Mouse (Mus musculus): ENCODE data around the gene Foxg1.
A peak's percentile ranks its signal among the peaks of the same experiment; 100 is the strongest.

Foxg1 gene

DNA sequence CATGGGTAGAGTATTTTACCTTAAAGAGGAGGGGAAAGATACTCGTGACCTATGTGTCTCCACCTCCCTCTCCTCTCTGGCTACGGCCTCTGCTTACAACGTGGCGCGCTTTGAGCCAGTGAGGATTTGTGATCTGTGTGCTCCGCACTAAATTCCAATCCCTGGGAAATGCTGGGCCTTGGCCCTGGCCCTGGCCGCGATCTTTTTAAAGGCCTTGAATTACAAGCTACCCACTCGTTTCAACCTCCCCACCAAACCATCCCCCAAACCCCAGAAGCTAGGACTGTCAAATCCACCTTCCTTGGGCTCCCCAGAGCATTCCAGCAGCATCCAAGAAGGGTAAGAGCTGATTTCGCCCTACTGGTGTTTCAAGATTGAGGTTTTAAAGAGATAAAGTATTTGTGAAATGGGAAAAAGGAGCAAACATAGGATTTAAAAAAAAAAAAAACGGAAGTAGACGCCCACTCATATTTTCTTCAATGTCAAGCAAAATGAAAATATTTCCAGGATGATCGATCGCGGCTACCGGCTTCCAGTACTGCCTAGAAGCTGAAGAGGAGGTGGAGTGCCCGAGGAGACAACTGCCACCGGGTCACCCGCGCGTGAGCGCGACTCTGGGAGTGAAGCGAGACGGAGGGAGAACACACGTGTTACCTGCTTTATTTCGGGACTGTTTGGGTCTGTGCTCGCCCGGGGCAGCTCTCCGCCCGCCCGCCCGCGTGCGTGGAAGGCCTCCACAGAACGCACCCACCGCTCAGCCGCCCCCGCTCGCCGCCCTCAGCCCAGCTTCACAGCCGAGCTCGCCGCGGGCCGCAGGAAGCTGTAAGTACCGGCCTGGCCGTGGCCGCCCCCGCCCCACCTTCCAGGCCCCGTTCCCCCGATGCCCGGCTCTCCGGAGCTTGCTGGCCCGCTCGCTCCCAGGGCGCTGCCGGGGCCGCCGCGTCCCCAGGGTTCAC lies at the start of gene Foxg1:
Gene Foxg1, plus strand, starts transcription at position 96 of the 956 bp plus-strand sequence.
- no peak for DNase-seq (ENCODE audit: low spot score)

DNA sequence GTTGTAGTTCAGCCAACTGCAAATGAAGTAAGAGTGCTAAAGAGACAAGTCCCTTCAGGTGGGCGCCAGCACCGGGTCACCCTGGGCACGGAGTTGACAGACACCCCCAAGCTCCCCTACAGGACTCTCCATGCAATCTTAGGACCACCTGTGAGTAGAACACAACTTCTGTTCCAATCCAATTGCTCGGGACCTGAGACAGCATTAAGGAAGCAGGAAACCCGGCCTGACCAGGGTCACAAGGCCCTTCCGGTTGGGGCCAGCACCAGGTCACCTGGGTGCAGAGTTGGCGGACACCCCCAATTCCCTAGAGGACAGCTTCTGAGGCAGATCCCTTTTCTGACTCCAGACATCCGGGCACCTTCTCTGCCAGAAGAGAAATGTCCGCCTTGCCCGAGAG lies 32.8 kb upstream of the Foxg1 start:
- DNase-seq (ENCODE audit: low spot score), result no peak

GRCm38 (mm10) chr12:49368931-49369330 lies 13.5 kb upstream of the Foxg1 start:
- DNase-seq (ENCODE audit: low spot score), result no peak

GRCm38 (mm10) chr12:49372170-49372569 lies 10.3 kb upstream of the Foxg1 start:
- no peak for DNase-seq (ENCODE audit: low spot score)

DNA sequence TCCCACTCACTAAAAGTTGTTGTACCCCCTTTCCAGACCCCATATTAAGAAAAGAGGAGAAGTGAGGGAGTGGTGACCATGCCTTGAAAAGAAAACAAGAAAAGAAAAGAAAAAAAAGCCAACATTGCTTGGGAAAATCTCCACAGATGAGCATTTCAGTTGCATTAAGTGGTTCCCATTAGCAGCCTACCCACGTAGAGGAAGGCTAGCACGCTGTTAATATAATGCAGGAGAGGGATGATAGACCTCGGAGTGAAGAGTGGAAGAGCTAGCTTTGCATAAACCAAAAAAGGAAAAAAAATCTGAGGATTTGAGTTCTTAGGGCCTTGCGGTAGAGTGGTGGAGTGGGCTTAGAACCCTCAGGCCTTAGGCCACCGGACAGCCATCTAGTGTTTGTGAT lies 9.3 kb upstream of the Foxg1 start:
- no peak for DNase-seq (ENCODE audit: low spot score)

- DNase-seq (ENCODE audit: low spot score), result no peak
Measured at GRCm38 (mm10) chr12:49373821-49374605, 8.4 kb upstream of the Foxg1 start.

GRCm38 (mm10) chr12:49374606-49374995 lies 7.9 kb upstream of the Foxg1 start:
- no peak for DNase-seq (ENCODE audit: low spot score)

GRCm38 (mm10) chr12:49375427-49376317 lies 6.8 kb upstream of the Foxg1 start:
- DNase-seq (ENCODE audit: low spot score), result no peak

DNA sequence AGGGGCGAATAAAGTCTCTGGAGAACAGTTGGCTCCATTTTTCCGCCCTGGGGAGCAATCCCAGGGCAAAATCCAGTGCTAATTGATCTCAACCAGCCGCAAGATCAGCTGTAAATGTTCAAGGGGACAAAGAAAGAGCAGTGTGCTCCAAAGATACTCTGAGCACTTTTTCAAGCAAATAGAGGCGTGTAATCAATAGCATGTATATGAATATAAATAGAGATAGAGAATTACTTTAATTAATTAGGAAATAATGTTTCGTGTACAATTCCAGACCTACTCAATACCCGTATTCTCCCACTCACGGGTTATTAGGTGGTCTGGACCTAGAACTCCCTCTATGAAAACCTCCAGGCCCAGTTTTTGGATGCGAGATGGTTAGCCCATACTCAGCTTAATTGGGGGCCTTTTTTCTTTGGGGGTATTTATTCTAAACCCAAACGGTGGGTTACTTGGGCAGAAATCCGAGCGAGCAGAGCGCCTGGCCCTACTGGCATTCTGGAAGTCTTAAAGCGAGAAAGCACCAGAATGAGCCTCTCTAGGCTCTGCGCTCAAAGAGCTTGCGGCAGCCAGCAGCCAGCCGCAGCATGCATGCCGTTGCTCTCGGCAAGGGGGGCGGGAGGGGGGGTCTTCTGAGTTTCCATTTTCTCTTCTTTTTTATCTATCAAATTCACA lies 6.0 kb upstream of the Foxg1 start:
- no peak for DNase-seq (ENCODE audit: low spot score)

DNA sequence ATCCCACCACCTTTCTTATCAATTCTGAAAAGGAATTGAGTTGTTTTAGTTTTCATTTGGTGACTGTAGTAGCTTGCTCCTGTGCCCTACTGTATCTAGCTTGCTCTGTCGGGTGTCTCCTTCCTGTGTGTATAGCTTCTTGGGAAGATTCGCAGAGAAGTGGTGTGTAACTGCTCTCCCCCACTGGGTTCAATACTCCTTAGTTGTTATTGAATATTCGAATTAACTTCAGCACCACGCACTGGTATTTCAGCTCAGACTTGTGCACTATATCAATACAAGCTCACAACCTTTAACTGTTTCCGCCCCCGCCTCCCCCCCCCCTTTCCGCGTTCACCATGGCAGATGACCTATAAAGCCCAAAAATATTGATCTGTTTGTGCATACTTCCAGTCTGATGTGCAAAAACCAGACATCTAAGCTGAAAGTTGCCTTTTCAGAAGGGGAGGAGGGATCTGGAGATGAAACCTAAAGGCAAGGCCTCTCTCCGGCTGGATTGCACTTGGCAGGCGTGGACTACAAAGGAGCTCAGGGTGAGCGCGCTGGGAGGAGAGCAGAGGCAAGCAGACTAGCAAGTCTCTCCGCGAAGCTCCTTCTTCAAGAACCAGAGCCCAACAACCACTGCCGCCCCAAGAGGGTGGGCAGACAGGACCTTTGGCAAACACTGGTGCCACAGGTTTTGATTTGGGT lies 5.0 kb upstream of the Foxg1 start:
- no peak for DNase-seq (ENCODE audit: low spot score)

GRCm38 (mm10) chr12:49378920-49379319 lies 3.5 kb upstream of the Foxg1 start:
- no peak for DNase-seq (ENCODE audit: low spot score)

DNA sequence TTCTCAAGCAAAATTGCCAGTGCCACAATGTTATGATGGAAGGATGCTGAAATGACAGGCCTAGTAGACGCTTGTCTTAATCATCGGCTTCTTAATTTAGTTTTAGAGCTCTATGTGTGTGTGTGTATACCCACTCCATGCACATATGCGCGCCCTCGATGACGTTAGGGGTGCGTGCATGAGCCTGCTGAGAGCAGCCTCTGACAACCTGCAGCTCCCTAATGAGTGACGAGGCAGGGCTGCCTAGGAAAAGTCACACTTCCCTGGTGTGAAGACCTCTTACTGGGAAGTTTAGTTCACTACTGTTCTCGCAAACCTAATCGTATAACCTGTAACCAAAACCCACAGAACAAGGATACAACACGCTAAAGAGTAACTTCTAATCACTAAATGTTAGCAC lies 3.0 kb upstream of the Foxg1 start:
- no peak for DNase-seq (ENCODE audit: low spot score)

- no peak for DNase-seq (ENCODE audit: low spot score)
Measured at GRCm38 (mm10) chr12:49380442-49380841, 2.0 kb upstream of the Foxg1 start.

- no peak for DNase-seq (ENCODE audit: low spot score)
Measured at GRCm38 (mm10) chr12:49381031-49381525, 1.4 kb upstream of the Foxg1 start.

- DNase-seq (ENCODE audit: low spot score), result no peak
Measured at GRCm38 (mm10) chr12:49381721-49382365, 617 bp upstream of the Foxg1 start.

DNA sequence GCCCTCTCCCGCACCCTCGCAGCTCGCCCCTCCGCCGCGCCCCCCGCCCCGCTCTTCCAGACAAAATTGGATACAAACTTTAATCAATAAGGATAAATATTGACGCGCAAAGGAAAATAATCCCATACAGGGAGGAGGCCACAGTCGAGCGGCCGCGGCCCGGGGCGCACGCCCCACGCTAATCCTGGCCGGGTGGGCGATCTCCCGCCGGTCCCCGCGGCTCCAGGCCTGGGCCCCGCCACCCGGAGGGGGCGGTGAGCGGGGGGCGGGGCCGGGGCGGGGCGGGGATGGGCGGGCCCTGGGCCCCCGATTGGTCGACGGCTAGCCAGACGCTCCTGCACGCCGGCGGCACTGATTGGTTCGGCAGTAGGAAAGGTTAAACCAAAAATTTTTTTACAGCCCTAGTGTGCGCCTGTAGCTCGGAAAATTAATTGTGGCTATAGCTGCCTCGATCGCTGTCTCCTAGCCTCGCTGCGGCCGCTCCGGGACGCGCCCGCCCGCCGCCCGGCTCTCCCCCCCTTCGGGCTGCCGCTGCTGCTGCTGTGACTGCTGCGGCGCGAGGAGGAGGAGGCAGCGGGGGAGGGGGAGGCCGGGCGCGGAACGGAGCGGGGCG lies 1.2 kb downstream of the Foxg1 start:
- DNase-seq (ENCODE audit: low spot score), result peak; percentile 68

GRCm38 (mm10) chr12:49384295-49384875 lies 1.9 kb downstream of the Foxg1 start:
- no peak for DNase-seq (ENCODE audit: low spot score)

- no peak for DNase-seq (ENCODE audit: low spot score)
Measured at GRCm38 (mm10) chr12:49384876-49385630, 2.6 kb downstream of the Foxg1 start, which contains the start of gene Gm43517. Gene Gm43517 (plus strand): TSS chr12:49385174.

- no peak for DNase-seq (ENCODE audit: low spot score)
Measured at GRCm38 (mm10) chr12:49385631-49385990, 3.2 kb downstream of the Foxg1 start.
